Mouse (Mus musculus): ENCODE measurements around the gene Plxna4.

The Plxna4 gene

GRCm38 (mm10) chr6:32346015-32346414 is 242.0 kb downstream of the Plxna4 start:
- CTCF ChIA-PET, result no interaction called here

GRCm38 (mm10) chr6:32342727-32343126 is 245.3 kb downstream of the Plxna4 start:
- CTCF ChIA-PET, result no interaction called here

- CTCF ChIA-PET, result no interaction called here
These were observed 245.7 kb downstream of the Plxna4 start for GRCm38 (mm10) chr6:32342272-32342671.

- CTCF ChIA-PET, result no interaction called here
These were observed 249.5 kb downstream of the Plxna4 start for GRCm38 (mm10) chr6:32338416-32338943.

- CTCF ChIA-PET, result no interaction called here
These were observed 256.7 kb downstream of the Plxna4 start for GRCm38 (mm10) chr6:32331281-32331680.

- CTCF ChIA-PET, result no interaction called here
These were observed 257.8 kb downstream of the Plxna4 start for GRCm38 (mm10) chr6:32330034-32330795.

GRCm38 (mm10) chr6:32328028-32328427 is 260.0 kb downstream of the Plxna4 start:
- CTCF ChIA-PET, result no interaction called here

- CTCF ChIA-PET, result no interaction called here
These were observed 260.8 kb downstream of the Plxna4 start for GRCm38 (mm10) chr6:32327173-32327572.

GRCm38 (mm10) chr6:32326406-32326805 is 261.6 kb downstream of the Plxna4 start:
- CTCF ChIA-PET, result no interaction called here

GRCm38 (mm10) chr6:32325851-32326250 is 262.1 kb downstream of the Plxna4 start:
- CTCF ChIA-PET, result no interaction called here

- CTCF ChIA-PET, result no interaction called here
These were observed 266.8 kb downstream of the Plxna4 start for GRCm38 (mm10) chr6:32321187-32321586.

- CTCF ChIA-PET, result no interaction called here
These were observed 267.7 kb downstream of the Plxna4 start for GRCm38 (mm10) chr6:32320254-32320653.

- CTCF ChIA-PET, result no interaction called here
These were observed 270.5 kb downstream of the Plxna4 start for GRCm38 (mm10) chr6:32317470-32317869.

- CTCF ChIA-PET, result no interaction called here
These were observed 273.0 kb downstream of the Plxna4 start for GRCm38 (mm10) chr6:32315011-32315450.

GRCm38 (mm10) chr6:32309147-32309546 is 278.8 kb downstream of the Plxna4 start:
- CTCF ChIA-PET, result no interaction called here

GRCm38 (mm10) chr6:32300611-32301010 is 287.4 kb downstream of the Plxna4 start:
- CTCF ChIA-PET, result no interaction called here

- CTCF ChIA-PET, result no interaction called here
These were observed 306.5 kb downstream of the Plxna4 start for GRCm38 (mm10) chr6:32281457-32281856.

- CTCF ChIA-PET, result no interaction called here
These were observed 307.3 kb downstream of the Plxna4 start for GRCm38 (mm10) chr6:32280728-32281127.

- CTCF ChIA-PET, result no interaction called here
These were observed 316.5 kb downstream of the Plxna4 start for GRCm38 (mm10) chr6:32271463-32271862.

- CTCF ChIA-PET, result no interaction called here
These were observed 321.9 kb downstream of the Plxna4 start for GRCm38 (mm10) chr6:32266085-32266484.

GRCm38 (mm10) chr6:32261339-32261738 is 326.7 kb downstream of the Plxna4 start:
- CTCF ChIA-PET, result no interaction called here

- CTCF ChIA-PET, result no interaction called here
These were observed 327.7 kb downstream of the Plxna4 start for GRCm38 (mm10) chr6:32260341-32260740.

- CTCF ChIA-PET, result no interaction called here
These were observed 332.8 kb downstream of the Plxna4 start for GRCm38 (mm10) chr6:32255191-32255590.

- CTCF ChIA-PET, result interaction anchor here (0.7 kb wide), 1 partner anchor 44 kb away, joined by 3 read pairs; no protein-coding TSS in a partner anchor
These were observed 335.8 kb downstream of the Plxna4 start for GRCm38 (mm10) chr6:32252168-32252567.
